Mouse (Mus musculus): ENCODE data around the gene Ap1m2.

- TF ChIP-seq EP300 (IDR thresholded peaks at IDR 0.05) (peak; percentile 81), CTCF (IDR thresholded peaks at IDR 0.05) (no peak)
Observed at GRCm38 (mm10) chr9:21332161-21333061, 20.3 kb upstream of the Ap1m2 start.
